Mouse (Mus musculus) thymus, adult 2 months (tissue): ENCODE data around the gene Stk11.

Experiments
- CTCF ChIP-seq: fragments of 200-500 bp; IDR thresholded peaks from 2 replicates; pipeline ENCODE4 v1.5.1; 2012; ENCODE audit warnings: mild to moderate bottlenecking, control low read depth, low read length, moderate library complexity, borderline replicate concordance; ENCODE audit not compliant: control insufficient read depth, poor library complexity, insufficient read depth; ENCODE audit errors: extremely low read depth
- POLR2A ChIP-seq: fragments of 200-500 bp; IDR thresholded peaks from 2 replicates; pipeline ENCODE4 v1.6.1; 2012; ENCODE audit warnings: mild to moderate bottlenecking, low read length, control low read depth, moderate library complexity; ENCODE audit not compliant: control insufficient read depth, poor library complexity, insufficient read depth; ENCODE audit errors: extremely low read depth

- TF ChIP-seq POLR2A (no peak), CTCF (no peak)
Measured at GRCm38 (mm10) chr10:80121639-80122038, 6.0 kb downstream of the Stk11 start.
